Comparison of ENCODE assay signal across 14 mouse cellular contexts in the genomic region with DNA sequence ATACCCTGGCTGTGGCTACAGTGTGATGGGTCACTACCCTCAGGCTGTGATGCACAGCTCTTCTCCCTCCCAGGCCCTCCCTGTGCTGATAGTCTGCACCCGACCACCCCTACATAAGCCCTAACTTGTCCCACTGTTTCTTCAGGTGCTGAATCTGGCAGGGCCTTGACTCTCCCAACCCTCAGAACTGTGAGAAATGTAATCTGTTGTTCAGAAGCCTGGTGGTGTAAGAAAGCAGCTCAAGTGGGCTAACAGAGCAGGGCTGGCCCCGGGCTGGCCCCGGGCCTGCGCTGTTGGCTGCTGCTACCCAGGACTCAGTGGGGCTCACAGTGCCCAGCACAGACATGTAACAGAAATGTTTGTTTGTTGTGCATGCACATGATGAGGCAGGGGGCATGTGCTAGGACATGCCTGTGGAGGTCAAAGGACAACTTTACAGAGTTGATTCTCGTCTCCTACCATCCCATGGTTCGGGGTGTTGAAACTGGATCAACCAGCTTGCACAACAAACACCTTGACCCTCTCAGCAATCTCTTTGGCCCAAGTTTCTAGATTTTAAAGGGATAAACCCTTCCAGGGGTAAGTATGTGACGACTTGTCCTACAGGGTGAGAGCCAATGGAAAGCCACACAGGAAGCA. TPM values are rescaled to one million over a fixed set of nuclear protein-coding genes. Genes with fewer than 3 reads are reported as not detected.
DNase-seq lines count a peak whose midpoint lies in the region.
"Had no signal": no experiment of that assay in that cellular context is flagged by ENCODE, and none has a peak within 500 bp of the region (broad histone marks: within the 10 kb centered on the region; RNA-seq: fewer than 3 reads in every experiment).

No protein-coding gene starts in this region.

- H3K27ac ChIP-seq in embryonic facial prominence, embryonic 10.5 days (replicated peaks), result peak overlapping the region; percentile 61; the same call in 1 of the 2 replicates

- peaks cover 55% of the 10 kb centered on the region for H3K4me1 ChIP-seq in embryonic facial prominence, embryonic 10.5 days

- H3K27me3 ChIP-seq in embryonic facial prominence, embryonic 10.5 days (replicated peaks; ENCODE audit: low read depth, poor library complexity, severe bottlenecking), result no peaks in the 10 kb centered on the region

- peak; percentile 7 for DNase-seq in layer of hippocampus, adult 11-12 months (ENCODE audit: low spot score)
- DNase-seq in layer of hippocampus, postnatal 25 days (ENCODE audit: extremely low spot score in 1 of 2, low spot score in 1 of 2), result no peak
- DNase-seq in embryonic facial prominence, embryonic 10.5 days (ENCODE audit: low spot score), result no peak
- peak; percentile 4 for DNase-seq in heart, postnatal 4 days
- DNase-seq in lung, postnatal 10 days, result peak; percentile 44
- DNase-seq in kidney, postnatal 36 days, result no peak
- DNase-seq in cerebellum, postnatal 14 days, result no peak
- DNase-seq: cerebellum, adult 18-20 months; kidney, postnatal 14 days; right cerebral cortex, adult 18-20 months had no signal

- no peak overlapping the region for H3K4me3 ChIP-seq in embryonic facial prominence, embryonic 10.5 days

- peaks cover 6% of the 10 kb centered on the region for H3K36me3 ChIP-seq in embryonic facial prominence, embryonic 10.5 days (replicated peaks)

- WGBS in embryonic facial prominence, embryonic 10.5 days, result 77% methylated on average over 7 of the region's 7 CpGs

- no peaks in the 10 kb centered on the region for H3K9me3 ChIP-seq in embryonic facial prominence, embryonic 10.5 days
- H3K9me3 ChIP-seq: G1E had no signal

RNA-seq across cellular contexts. Expression of gene Scarb2, which starts 10.7 kb away (rescaled TPM):
- 10 to 100 TPM; 91.2 to 92.7 TPM for total RNA-seq in layer of hippocampus, postnatal 25 days (2021)
- 7.1 and 7.6 TPM in 2 replicates for polyA plus RNA-seq in embryonic facial prominence, embryonic 10.5 days (2016; fragmentation: Nextera tagmentation; extraction: Ambion mirVana)
- 10 to 100 TPM; 83.8 to 88.7 TPM for total RNA-seq in heart, postnatal 4 days (2021)

RNA-seq across cellular contexts. Expression of gene Fam47e, which starts 59.0 kb away (rescaled TPM):
- under 1 TPM in 1 of 2 experiments, not detected in 1; 0.42 TPM for total RNA-seq in layer of hippocampus, postnatal 25 days (2021)
- polyA plus RNA-seq in embryonic facial prominence, embryonic 10.5 days (2016; fragmentation: Nextera tagmentation; extraction: Ambion mirVana), result not detected in 2 replicates
- total RNA-seq in heart, postnatal 4 days (2021), result not detected
- total RNA-seq: hematopoietic stem cell, adult 5-6 weeks; megakaryocyte, adult 5-6 weeks had no signal
- polyA plus RNA-seq: G1E; stomach, embryonic 14.5 days had no signal

Comparison
In these comparisons a context has a peak if more than half of its experiments do, and no peak if none do; other contexts are left out.
1. DNase-seq: peak in layer of hippocampus, adult 11-12 months (single experiment), heart, postnatal 4 days (single experiment) and lung, postnatal 10 days (single experiment); none in layer of hippocampus, postnatal 25 days (0 of 2), embryonic facial prominence, embryonic 10.5 days (single experiment), kidney, postnatal 36 days (0 of 2) and cerebellum, postnatal 14 days (0 of 2).